10 mouse cellular contexts compared by ENCODE assay signal in genomic region chr10:80384709-80385108, GRCm38 (mm10). TPM values are rescaled to one million over a fixed set of nuclear protein-coding genes. Genes with fewer than 3 reads are reported as not detected.
DNase-seq lines count a peak whose midpoint lies in the region; ATAC-seq and TF ChIP-seq lines count a peak whose summit lies in the region.
"Had no signal": no experiment of that assay in that cellular context is flagged by ENCODE, and none has a peak within 500 bp of the region (broad histone marks: within the 10 kb centered on the region; RNA-seq: fewer than 3 reads in every experiment).

No protein-coding gene starts in this region.

- H3K9ac ChIP-seq in heart, embryonic 15.5 days, result peak overlapping the region; percentile 97
- H3K9ac ChIP-seq in embryonic facial prominence, embryonic 11.5 days (replicated peaks; ENCODE audit: low read length), result peak overlapping the region; percentile 97
- peak overlapping the region; percentile 98 for H3K9ac ChIP-seq in hindbrain, postnatal 0 days (replicated peaks; ENCODE audit: low read length)
- H3K9ac ChIP-seq in midbrain, embryonic 13.5 days (replicated peaks), result peak overlapping the region; percentile 100

- WGBS in heart, embryonic 15.5 days, result 66% methylated on average over 7 of the region's 7 CpGs
- 84% methylated on average over 7 of the region's 7 CpGs for WGBS in embryonic facial prominence, embryonic 11.5 days
- WGBS in hindbrain, postnatal 0 days, result 38% methylated on average over 7 of the region's 7 CpGs
- 69% methylated on average over 7 of the region's 7 CpGs for WGBS in midbrain, embryonic 13.5 days

- H3K27ac ChIP-seq in heart, embryonic 15.5 days, result no peak overlapping the region
- H3K27ac ChIP-seq in embryonic facial prominence, embryonic 11.5 days (replicated peaks; ENCODE audit: low read depth, low read length), result no peak overlapping the region
- H3K27ac ChIP-seq in hindbrain, postnatal 0 days, result peak overlapping the region; percentile 98; the same call in 1 of the 2 replicates
- peak overlapping the region; percentile 99 for H3K27ac ChIP-seq in midbrain, embryonic 13.5 days

- peak overlapping the region; percentile 93 for H3K4me2 ChIP-seq in heart, embryonic 15.5 days
- H3K4me2 ChIP-seq in embryonic facial prominence, embryonic 11.5 days (ENCODE audit: low read depth, low read length), result peak overlapping the region; percentile 93
- peak overlapping the region; percentile 99 for H3K4me2 ChIP-seq in hindbrain, postnatal 0 days (ENCODE audit: low read depth, low read length)
- H3K4me2 ChIP-seq in midbrain, embryonic 13.5 days (replicated peaks), result peak overlapping the region; percentile 98

- DNase-seq in heart, adult 11 months, result no peak
- no peak for DNase-seq in embryonic facial prominence, embryonic 11.5 days (ENCODE audit: low spot score)
- DNase-seq in hindbrain, postnatal 0 days (ENCODE audit: low spot score), result no peak
- no peak for DNase-seq in gastrocnemius, postnatal 10 days
- DNase-seq in T-cell, adult 2 months (ENCODE audit: low spot score), result no peak
- DNase-seq: kidney, postnatal 36 days had no signal

- peaks cover 29% of the 10 kb centered on the region for H3K36me3 ChIP-seq in heart, embryonic 15.5 days
- H3K36me3 ChIP-seq in embryonic facial prominence, embryonic 11.5 days (replicated peaks; ENCODE audit: control insufficient read depth, insufficient read depth, low read depth, low read length), result peaks cover 22% of the 10 kb centered on the region
- H3K36me3 ChIP-seq in hindbrain, postnatal 0 days (ENCODE audit: insufficient read depth, low read length), result peaks cover 32% of the 10 kb centered on the region
- H3K36me3 ChIP-seq in midbrain, embryonic 13.5 days, result peaks cover 53% of the 10 kb centered on the region

- no peak for ATAC-seq in heart, embryonic 15.5 days (replicated peaks; ENCODE audit: insufficient number of reproducible peaks, insufficient read depth, low FRiP score, low read depth)
- ATAC-seq in embryonic facial prominence, embryonic 11.5 days (replicated peaks; ENCODE audit: insufficient number of reproducible peaks, low FRiP score, low TSS enrichment, low read depth), result no peak
- no peak for ATAC-seq in hindbrain, postnatal 0 days
- ATAC-seq in midbrain, embryonic 13.5 days, result no peak
- no peak for ATAC-seq in frontal cortex, adult (ENCODE audit: low TSS enrichment)

- no peaks in the 10 kb centered on the region for H3K9me3 ChIP-seq in heart, embryonic 15.5 days (replicated peaks)
- no peaks in the 10 kb centered on the region for H3K9me3 ChIP-seq in embryonic facial prominence, embryonic 11.5 days (replicated peaks; ENCODE audit: control insufficient read depth, low read length)
- H3K9me3 ChIP-seq in hindbrain, postnatal 0 days (ENCODE audit: low read length), result no peaks in the 10 kb centered on the region
- H3K9me3 ChIP-seq in midbrain, embryonic 13.5 days, result no peaks in the 10 kb centered on the region

- H3K4me1 ChIP-seq in heart, embryonic 15.5 days (replicated peaks), result peaks cover 46% of the 10 kb centered on the region
- H3K4me1 ChIP-seq in embryonic facial prominence, embryonic 11.5 days (ENCODE audit: control insufficient read depth, insufficient read depth, low read length), result peaks cover 18% of the 10 kb centered on the region
- peaks cover 26% of the 10 kb centered on the region for H3K4me1 ChIP-seq in hindbrain, postnatal 0 days (ENCODE audit: insufficient read depth, low read length)
- H3K4me1 ChIP-seq in midbrain, embryonic 13.5 days (replicated peaks), result peaks cover 54% of the 10 kb centered on the region

- no peaks in the 10 kb centered on the region for H3K27me3 ChIP-seq in heart, embryonic 15.5 days
- no peaks in the 10 kb centered on the region for H3K27me3 ChIP-seq in embryonic facial prominence, embryonic 11.5 days (ENCODE audit: control insufficient read depth, insufficient read depth, low read length)
- no peaks in the 10 kb centered on the region for H3K27me3 ChIP-seq in hindbrain, postnatal 0 days (ENCODE audit: insufficient read depth, low read length)
- no peaks in the 10 kb centered on the region for H3K27me3 ChIP-seq in midbrain, embryonic 13.5 days
- H3K27me3 ChIP-seq: CH12.LX had no signal

- no peak for TF ChIP-seq CTCF in hindbrain, postnatal 0 days (IDR thresholded peaks at IDR 0.05; ENCODE audit: low read depth)

- H3K4me3 ChIP-seq in heart, embryonic 15.5 days, result peak overlapping the region; percentile 91
- peak overlapping the region; percentile 99 for H3K4me3 ChIP-seq in embryonic facial prominence, embryonic 11.5 days (ENCODE audit: low read depth, low read length)
- peak overlapping the region; percentile 95 for H3K4me3 ChIP-seq in hindbrain, postnatal 0 days (ENCODE audit: low read length)
- H3K4me3 ChIP-seq in midbrain, embryonic 13.5 days (replicated peaks), result peak overlapping the region; percentile 100

RNA-seq across cellular contexts. Expression of gene Mex3d, which starts 2.8 kb away (rescaled TPM):
- 4.8 and 5.2 TPM in 2 replicates for polyA plus RNA-seq in heart, embryonic 15.5 days (2015; fragmentation: Nextera tagmentation; extraction: Ambion mirVana)
- polyA plus RNA-seq in embryonic facial prominence, embryonic 11.5 days (2014; fragmentation: Nextera tagmentation; extraction: Ambion mirVana), result 10.3 and 12.9 TPM in 2 replicates
- total RNA-seq in hindbrain, postnatal 0 days (2014; rRNA removed), result 129 and 145 TPM in 2 replicates
- polyA plus RNA-seq in hindbrain, postnatal 0 days (2015; fragmentation: Nextera tagmentation; extraction: Ambion mirVana), result 11.6 and 14.2 TPM in 2 replicates
- 15.9 and 18.6 TPM in 2 replicates for polyA plus RNA-seq in midbrain, embryonic 13.5 days (2015; fragmentation: Nextera tagmentation; extraction: Ambion mirVana)
- 10 to 100 TPM in 1 of 2 experiments, 1 to 10 TPM in 1; 8.9 to 12.2 TPM for total RNA-seq in gastrocnemius, postnatal 10 days (2021)

RNA-seq across cellular contexts. Expression of gene Mbd3, which starts 14.6 kb away (rescaled TPM):
- 122 and 177 TPM in 2 replicates for polyA plus RNA-seq in heart, embryonic 15.5 days (2015; fragmentation: Nextera tagmentation; extraction: Ambion mirVana)
- 241 and 259 TPM in 2 replicates for polyA plus RNA-seq in embryonic facial prominence, embryonic 11.5 days (2014; fragmentation: Nextera tagmentation; extraction: Ambion mirVana)
- 48.2 and 50.4 TPM in 2 replicates for total RNA-seq in hindbrain, postnatal 0 days (2014; rRNA removed)
- 166 and 175 TPM in 2 replicates for polyA plus RNA-seq in hindbrain, postnatal 0 days (2015; fragmentation: Nextera tagmentation; extraction: Ambion mirVana)
- 243 and 257 TPM in 2 replicates for polyA plus RNA-seq in midbrain, embryonic 13.5 days (2015; fragmentation: Nextera tagmentation; extraction: Ambion mirVana)
- 100 to 1,000 TPM; 107 to 120 TPM for total RNA-seq in gastrocnemius, postnatal 10 days (2021)

RNA-seq across cellular contexts. Expression of gene Uqcr11, which starts 21.9 kb away (rescaled TPM):
- polyA plus RNA-seq in heart, embryonic 15.5 days (2015; fragmentation: Nextera tagmentation; extraction: Ambion mirVana), result 1,499 and 1,535 TPM in 2 replicates
- 377 and 460 TPM in 2 replicates for polyA plus RNA-seq in embryonic facial prominence, embryonic 11.5 days (2014; fragmentation: Nextera tagmentation; extraction: Ambion mirVana)
- 369 and 391 TPM in 2 replicates for total RNA-seq in hindbrain, postnatal 0 days (2014; rRNA removed)
- 897 and 981 TPM in 2 replicates for polyA plus RNA-seq in hindbrain, postnatal 0 days (2015; fragmentation: Nextera tagmentation; extraction: Ambion mirVana)
- 518 and 572 TPM in 2 replicates for polyA plus RNA-seq in midbrain, embryonic 13.5 days (2015; fragmentation: Nextera tagmentation; extraction: Ambion mirVana)
- total RNA-seq in gastrocnemius, postnatal 10 days (2021), result 100 to 1,000 TPM; 725 to 806 TPM

RNA-seq across cellular contexts. Expression of gene Plk5, which starts 28.4 kb away (rescaled TPM):
- polyA plus RNA-seq in heart, embryonic 15.5 days (2015; fragmentation: Nextera tagmentation; extraction: Ambion mirVana), result 0.06 and 0.09 TPM in 2 replicates
- polyA plus RNA-seq in embryonic facial prominence, embryonic 11.5 days (2014; fragmentation: Nextera tagmentation; extraction: Ambion mirVana), result 0.26 and 0.52 TPM in 2 replicates
- 15.7 and 18.3 TPM in 2 replicates for total RNA-seq in hindbrain, postnatal 0 days (2014; rRNA removed)
- 8.9 and 9.3 TPM in 2 replicates for polyA plus RNA-seq in hindbrain, postnatal 0 days (2015; fragmentation: Nextera tagmentation; extraction: Ambion mirVana)
- 0.96 and 1.3 TPM in 2 replicates for polyA plus RNA-seq in midbrain, embryonic 13.5 days (2015; fragmentation: Nextera tagmentation; extraction: Ambion mirVana)
- not detected for total RNA-seq in gastrocnemius, postnatal 10 days (2021)
- total RNA-seq: CH12.LX had no signal

RNA-seq across cellular contexts. Expression of gene Adamtsl5, which starts 36.5 kb away (rescaled TPM):
- 10.9 and 12.7 TPM in 2 replicates for polyA plus RNA-seq in heart, embryonic 15.5 days (2015; fragmentation: Nextera tagmentation; extraction: Ambion mirVana)
- 0.14 and 0.88 TPM in 2 replicates for polyA plus RNA-seq in embryonic facial prominence, embryonic 11.5 days (2014; fragmentation: Nextera tagmentation; extraction: Ambion mirVana)
- 0.18 and 1.0 TPM in 2 replicates for total RNA-seq in hindbrain, postnatal 0 days (2014; rRNA removed)
- polyA plus RNA-seq in hindbrain, postnatal 0 days (2015; fragmentation: Nextera tagmentation; extraction: Ambion mirVana), result 0.91 and 1.2 TPM in 2 replicates
- 0.39 and 0.61 TPM in 2 replicates for polyA plus RNA-seq in midbrain, embryonic 13.5 days (2015; fragmentation: Nextera tagmentation; extraction: Ambion mirVana)
- total RNA-seq in gastrocnemius, postnatal 10 days (2021), result 10 to 100 TPM; 15.2 to 20.4 TPM

Comparison
In these comparisons a context has a peak if more than half of its experiments do, and no peak if none do; other contexts are left out.
1. H3K27ac ChIP-seq: peak in hindbrain, postnatal 0 days (single experiment) and midbrain, embryonic 13.5 days (single experiment); none in heart, embryonic 15.5 days (single experiment) and embryonic facial prominence, embryonic 11.5 days (single experiment).
2. Peak in every context shown above with its lines, with median percentiles within 50 percentile points of each other: H3K4me2 ChIP-seq, H3K4me3 ChIP-seq and H3K9ac ChIP-seq.